Mouse (Mus musculus): ENCODE data around the gene Spata2. TPM values are rescaled to one million over a fixed set of nuclear protein-coding genes. Genes with fewer than 3 reads are reported as not detected.

Gene Spata2
- total and polyA plus RNA-seq, 3 experiments = 15.4 to 15.6 (median 15.5) TPM

DNA sequence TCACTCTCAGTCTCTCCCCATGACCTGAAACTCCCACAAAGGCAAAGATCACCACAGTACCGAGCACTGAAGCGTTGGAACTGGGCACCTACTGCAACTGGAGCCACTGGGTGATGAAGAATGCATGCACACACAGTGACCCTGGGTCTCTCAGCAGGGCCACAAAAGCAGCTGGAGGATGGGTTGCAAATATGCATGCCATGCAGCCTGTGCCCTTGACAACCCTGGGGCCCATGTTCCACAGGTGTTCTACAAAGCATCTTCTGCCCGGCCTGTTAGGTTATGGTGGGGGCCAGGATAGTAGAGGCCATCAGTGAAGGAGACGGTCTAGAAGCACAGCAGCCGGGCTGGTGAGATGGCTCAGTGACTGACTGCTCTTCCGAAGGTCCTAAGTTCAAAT, 5.1 kb downstream of the Spata2 start:
- no peaks in the 10 kb centered on the region for H3K36me3 ChIP-seq (ENCODE audit: control insufficient read depth, insufficient read depth, low read length)
- H3K4me3 ChIP-seq = no peak overlapping the region
- intact Hi-C loops (cut with DNase I) = no loop called here
- H3K27me3 ChIP-seq (ENCODE audit: control insufficient read depth, insufficient read depth, low read length) = no peaks in the 10 kb centered on the region
- peaks cover 18% of the 10 kb centered on the region for H3K4me1 ChIP-seq (ENCODE audit: control insufficient read depth, insufficient read depth, low read length)
- 93% methylated on average over 6 of the region's 6 CpGs for WGBS
- TF ChIP-seq POLR2A (IDR thresholded peaks at IDR 0.05; ENCODE audit: insufficient read depth, low read depth, low read length) = no peak
- TF ChIP-seq EP300 (IDR thresholded peaks at IDR 0.05; ENCODE audit: insufficient read depth, low read depth, low read length) = no peak
- no peak for TF ChIP-seq CTCF (IDR thresholded peaks at IDR 0.05)
- H3K79me2 ChIP-seq (replicated peaks; ENCODE audit: control insufficient read depth, insufficient read depth, low read length) = peaks cover 8% of the 10 kb centered on the region
- no peak for DNase-seq
- H3K9ac ChIP-seq (ENCODE audit: low read depth, low read length) = no peak overlapping the region
- no peak overlapping the region for H3K27ac ChIP-seq

DNA sequence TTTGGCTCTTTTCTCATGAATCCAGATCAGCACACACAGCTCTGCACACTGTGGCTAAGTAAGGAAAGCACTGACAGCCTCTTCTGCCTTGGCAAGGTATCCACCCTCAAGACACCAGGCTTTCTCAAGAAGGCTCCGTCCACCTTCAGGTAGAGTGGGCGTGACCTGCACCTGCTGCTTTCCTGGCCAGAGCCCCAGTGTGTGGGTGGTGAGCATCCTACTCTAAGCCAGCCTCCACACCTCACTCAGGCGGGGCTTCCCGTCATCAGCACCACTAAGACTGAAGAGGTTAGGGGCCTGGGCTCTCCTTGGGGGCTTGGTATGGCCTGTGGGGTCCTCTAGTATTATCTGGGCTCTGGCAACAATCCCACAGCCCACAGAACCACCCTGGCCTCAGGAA, 6.1 kb downstream of the Spata2 start:
- Histone ChIP-seq H3K4me3 (no peak overlapping the region), H3K4me1 (ENCODE audit: control insufficient read depth, insufficient read depth, low read length) (peaks cover 16% of the 10 kb centered on the region), H3K79me2 (replicated peaks; ENCODE audit: control insufficient read depth, insufficient read depth, low read length) (peaks cover 8% of the 10 kb centered on the region), H3K27me3 (ENCODE audit: control insufficient read depth, insufficient read depth, low read length) (no peaks in the 10 kb centered on the region), H3K9ac (ENCODE audit: low read depth, low read length) (no peak overlapping the region), H3K27ac (no peak overlapping the region), H3K36me3 (ENCODE audit: control insufficient read depth, insufficient read depth, low read length) (no peaks in the 10 kb centered on the region)
- 89% methylated on average over 4 of the region's 4 CpGs for WGBS
- TF ChIP-seq CTCF (IDR thresholded peaks at IDR 0.05) = no peak
- intact Hi-C loops (cut with DNase I) = no loop called here
- DNase-seq = no peak

DNA sequence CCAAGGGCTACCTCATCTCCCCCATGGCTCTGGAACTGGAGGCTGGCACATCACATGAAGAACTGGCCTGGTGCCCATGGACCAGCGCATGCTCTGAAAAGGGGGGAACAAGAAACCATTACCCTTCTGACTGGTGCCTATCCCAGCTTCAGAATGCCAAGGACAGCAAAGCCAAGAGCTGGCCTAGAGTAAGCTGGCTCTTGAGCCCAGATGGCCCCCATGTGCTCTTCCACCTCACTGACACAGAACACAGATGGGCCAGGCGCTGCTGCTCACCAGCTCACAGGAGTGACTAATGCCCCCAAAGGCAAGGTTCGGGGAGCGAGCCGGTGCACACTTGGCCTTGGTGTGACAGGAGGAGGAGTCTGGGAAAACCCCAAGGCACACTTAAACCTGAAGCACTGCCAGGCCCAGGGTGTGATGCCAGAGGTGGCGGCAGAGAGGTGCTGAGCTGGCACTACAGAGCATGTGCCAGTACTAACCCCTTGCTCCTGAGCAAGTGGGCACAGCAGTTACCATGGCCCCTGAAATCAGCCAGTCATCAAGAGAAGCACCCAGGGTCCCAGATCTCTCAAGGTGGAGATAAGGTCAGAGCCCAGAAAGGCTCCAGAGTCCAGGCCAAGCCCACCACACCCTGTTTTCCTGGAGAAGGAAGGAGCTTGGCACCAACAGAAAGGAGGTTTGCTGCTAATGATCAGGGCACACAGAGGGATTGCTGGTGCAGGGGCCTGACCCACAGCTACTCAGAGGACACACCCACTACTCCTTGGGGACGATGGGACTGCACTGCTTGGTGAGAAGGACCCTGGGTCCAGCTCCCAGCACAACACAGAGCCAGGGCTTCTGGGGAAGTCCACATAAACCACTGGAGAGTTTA, 6.9 kb downstream of the Spata2 start:
- peak; percentile 68 to 75 for DNase-seq
- WGBS = 33% methylated on average over 7 of the region's 7 CpGs
- peak overlapping the region; percentile 23 for H3K9ac ChIP-seq (ENCODE audit: low read depth, low read length)
- H3K27ac ChIP-seq = peak overlapping the region; percentile 36
- TF ChIP-seq POLR2A (IDR thresholded peaks at IDR 0.05; ENCODE audit: insufficient read depth, low read depth, low read length) = 0 out of 2 replicates have a peak, but pooled peaks have one; percentile 8
- no peak for TF ChIP-seq EP300 (IDR thresholded peaks at IDR 0.05; ENCODE audit: insufficient read depth, low read depth, low read length)
- no peak overlapping the region for H3K4me3 ChIP-seq
- peaks cover 14% of the 10 kb centered on the region for H3K4me1 ChIP-seq (ENCODE audit: control insufficient read depth, insufficient read depth, low read length)
- no peaks in the 10 kb centered on the region for H3K36me3 ChIP-seq (ENCODE audit: control insufficient read depth, insufficient read depth, low read length)
- intact Hi-C loops (cut with DNase I) = no loop called here
- no peaks in the 10 kb centered on the region for H3K27me3 ChIP-seq (ENCODE audit: control insufficient read depth, insufficient read depth, low read length)
- H3K79me2 ChIP-seq (replicated peaks; ENCODE audit: control insufficient read depth, insufficient read depth, low read length) = peaks cover 8% of the 10 kb centered on the region

DNA sequence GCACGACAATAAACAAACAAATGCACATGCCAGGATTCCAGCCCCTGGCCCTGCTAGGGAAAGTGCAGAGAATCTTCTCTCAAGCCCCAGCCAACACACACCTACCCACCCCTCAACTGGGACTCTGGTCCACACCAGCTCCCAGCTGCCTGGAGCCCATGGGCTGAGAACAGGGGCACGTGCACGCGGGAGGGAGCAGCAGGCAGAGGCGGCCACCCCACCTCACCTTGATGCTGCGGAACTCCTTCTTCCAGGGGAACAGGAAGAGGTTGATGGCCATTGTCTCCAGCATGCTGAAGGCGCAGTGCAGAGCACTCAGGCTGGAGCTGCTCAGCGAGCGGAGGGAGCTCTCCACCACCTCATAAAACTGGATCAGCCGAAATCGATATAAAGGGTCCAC, 7.8 kb downstream of the Spata2 start:
- Histone ChIP-seq H3K79me2 (replicated peaks; ENCODE audit: control insufficient read depth, insufficient read depth, low read length) (peaks cover 8% of the 10 kb centered on the region), H3K27ac (no peak overlapping the region; the same call in 1 of the 2 replicates), H3K9ac (ENCODE audit: low read depth, low read length) (no peak overlapping the region), H3K4me1 (ENCODE audit: control insufficient read depth, insufficient read depth, low read length) (peaks cover 14% of the 10 kb centered on the region), H3K4me3 (no peak overlapping the region), H3K27me3 (ENCODE audit: control insufficient read depth, insufficient read depth, low read length) (no peaks in the 10 kb centered on the region), H3K36me3 (ENCODE audit: control insufficient read depth, insufficient read depth, low read length) (no peaks in the 10 kb centered on the region)
- 94% methylated on average over 11 of the region's 11 CpGs for WGBS
- TF ChIP-seq POLR2A (IDR thresholded peaks at IDR 0.05; ENCODE audit: insufficient read depth, low read depth, low read length) (no peak), CTCF (IDR thresholded peaks at IDR 0.05) (no peak), EP300 (IDR thresholded peaks at IDR 0.05; ENCODE audit: insufficient read depth, low read depth, low read length) (no peak)
- intact Hi-C loops (cut with DNase I) = no loop called here
- DNase-seq = no peak

DNA sequence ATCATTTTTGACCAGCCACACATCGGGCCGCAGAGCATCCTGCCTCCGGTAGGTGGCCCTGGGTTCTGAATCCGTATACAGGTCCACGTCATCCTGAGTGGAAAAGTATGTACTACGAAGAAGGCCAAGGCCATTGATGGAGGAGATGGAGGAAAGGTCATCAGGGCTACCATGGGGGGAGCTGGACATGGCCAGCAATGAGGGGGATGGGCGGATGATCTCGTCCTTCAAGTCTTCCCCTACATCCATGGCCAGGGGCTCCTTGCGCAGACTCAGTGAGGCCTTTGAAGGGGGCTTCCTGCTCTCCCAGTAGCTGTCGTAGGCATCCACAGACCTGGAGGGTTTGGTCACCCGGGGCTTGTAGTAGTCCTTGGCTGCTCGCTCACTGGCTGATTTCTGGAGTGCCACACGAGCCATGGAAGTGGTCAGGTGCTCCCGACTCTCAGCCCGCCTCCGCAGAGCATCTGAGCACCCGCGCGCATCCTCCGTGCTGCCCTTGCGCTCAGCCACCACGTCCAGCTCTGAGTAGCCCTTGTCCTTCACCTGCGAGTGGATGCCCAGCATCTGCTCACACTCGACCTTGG, 8.8 kb downstream of the Spata2 start:
- intact Hi-C loops (cut with DNase I) = no loop called here
- Histone ChIP-seq H3K27ac (no peak overlapping the region), H3K36me3 (ENCODE audit: control insufficient read depth, insufficient read depth, low read length) (no peaks in the 10 kb centered on the region), H3K9ac (ENCODE audit: low read depth, low read length) (no peak overlapping the region), H3K27me3 (ENCODE audit: control insufficient read depth, insufficient read depth, low read length) (no peaks in the 10 kb centered on the region), H3K79me2 (replicated peaks; ENCODE audit: control insufficient read depth, insufficient read depth, low read length) (peaks cover 8% of the 10 kb centered on the region), H3K4me3 (no peak overlapping the region), H3K4me1 (ENCODE audit: control insufficient read depth, insufficient read depth, low read length) (peaks cover 12% of the 10 kb centered on the region)
- DNase-seq = no peak
- TF ChIP-seq CTCF (IDR thresholded peaks at IDR 0.05) = no peak
- no peak for TF ChIP-seq POLR2A (IDR thresholded peaks at IDR 0.05; ENCODE audit: insufficient read depth, low read depth, low read length)
- TF ChIP-seq EP300 (IDR thresholded peaks at IDR 0.05; ENCODE audit: insufficient read depth, low read depth, low read length) = no peak
- WGBS = 94% methylated on average over 24 of the region's 24 CpGs
